Mouse (Mus musculus) heart, embryonic 15.5 days (tissue): ENCODE data around the gene Pou3f3. TPM values are rescaled to one million over a fixed set of nuclear protein-coding genes. Genes with fewer than 3 reads are reported as not detected.

Experiments used
- ATAC-seq: fragments of 200-750 bp; cut with Nextera tagmentation; replicated peaks from 2 replicates; pipeline ENCODE4 v1.8.0; 2017; ENCODE audit warnings: low read depth, moderate TSS enrichment; ENCODE audit not compliant: insufficient number of reproducible peaks, insufficient read depth, low FRiP score
- H3K27ac ChIP-seq: fragments of 300-500 bp; sonication (generic); 2 replicates; pipeline ENCODE4 v1.5.1; 2015; ENCODE audit warnings: mild to moderate bottlenecking, inconsistent platforms
- H3K27me3 ChIP-seq: fragments of 300-500 bp; sonication (generic); 2 replicates; pipeline ENCODE4 v1.6.1; 2015; ENCODE audit warnings: inconsistent platforms
- H3K36me3 ChIP-seq: fragments of 300-500 bp; sonication (generic); 2 replicates; pipeline ENCODE4 v1.6.1; 2015; ENCODE audit warnings: mild to moderate bottlenecking, inconsistent platforms
- H3K4me1 ChIP-seq: fragments of 300-500 bp; sonication (generic); replicated peaks from 2 replicates; pipeline ENCODE4 v1.6.1; 2015; ENCODE audit warnings: inconsistent platforms
- H3K4me2 ChIP-seq: fragments of 300-500 bp; sonication (generic); 2 replicates; pipeline ENCODE4 v1.6.1; 2015; ENCODE audit warnings: inconsistent platforms, mild to moderate bottlenecking, moderate library complexity
- H3K4me3 ChIP-seq: fragments of 300-500 bp; sonication (generic); 2 replicates; pipeline ENCODE4 v1.5.1; 2015; ENCODE audit warnings: mild to moderate bottlenecking, inconsistent platforms
- H3K9ac ChIP-seq: fragments of 300-500 bp; sonication (generic); 2 replicates; pipeline ENCODE4 v1.6.1; 2015; ENCODE audit warnings: mild to moderate bottlenecking, inconsistent platforms
- H3K9me3 ChIP-seq: fragments of 300-500 bp; sonication (generic); replicated peaks from 2 replicates; pipeline ENCODE4 v1.6.1; 2016; ENCODE audit warnings: inconsistent platforms
- WGBS: fragments of 180-500 bp; shearing (Covaris S2); methylation state at CpG from one replicate; pipeline ENCODE4 v1.1.7; 2015; ENCODE audit warnings: mixed read lengths; 5-methylcytosine and 5-hydroxymethylcytosine counted together
- polyA plus RNA-seq: library from polyadenylated mRNA; unstranded; fragments of >200 nt; fragmentation: Nextera tagmentation; extraction: Ambion mirVana; gene quantifications from 2 replicates; pipeline ENCODE4 v1.2.1, GENCODE M21; 2015

The Pou3f3 gene
- polyA plus RNA-seq, 1 experiment from 2014 or later: 0.03 TPM

DNA sequence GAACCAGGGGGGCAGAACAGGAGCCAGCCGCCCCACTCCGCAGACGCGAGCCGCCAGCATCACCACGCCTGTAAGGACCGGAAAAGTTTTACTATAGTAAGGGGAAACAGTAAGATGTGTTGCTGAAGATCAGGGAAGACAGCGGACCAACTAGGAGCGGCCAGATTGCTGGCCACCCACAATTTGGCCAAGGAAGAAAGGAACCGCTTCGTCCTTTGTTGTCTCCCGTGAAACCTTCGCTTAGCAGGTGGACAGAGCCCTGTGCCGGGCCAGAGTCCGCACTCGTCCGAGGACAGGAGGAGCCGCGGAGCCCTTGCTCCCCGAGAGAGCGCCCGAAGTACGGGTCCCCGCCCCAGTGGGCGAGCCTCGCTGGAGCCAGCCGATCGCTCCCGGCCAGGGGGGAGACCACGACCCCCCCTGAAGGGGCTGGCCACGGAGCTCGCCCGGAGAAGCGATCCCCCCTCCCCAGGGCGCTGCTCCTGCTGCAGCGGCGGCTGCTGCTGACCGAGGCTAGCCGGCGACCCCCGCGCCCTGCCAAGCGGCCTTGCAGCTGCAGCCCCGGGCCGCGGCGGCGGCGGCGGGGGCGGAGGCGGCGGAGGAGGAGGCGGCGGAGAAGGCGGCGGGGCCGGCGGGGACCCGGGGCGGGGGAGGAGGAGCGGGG lies 933 bp downstream of the Pou3f3 start:
- no peak; the same call in 1 of the 2 replicates for ATAC-seq
- peaks cover 47% of the 10 kb centered on the region for H3K4me1 ChIP-seq
- 1% methylated on average over 50 of the region's 62 CpGs for WGBS
- H3K36me3 ChIP-seq: no peaks in the 10 kb centered on the region
- peak overlapping the region; percentile 53 for H3K4me3 ChIP-seq
- no peak overlapping the region for H3K27ac ChIP-seq
- H3K9me3 ChIP-seq: no peaks in the 10 kb centered on the region
- H3K9ac ChIP-seq: no peak overlapping the region
- H3K27me3 ChIP-seq: peaks cover 94% of the 10 kb centered on the region
- H3K4me2 ChIP-seq: peak overlapping the region; percentile 89

GRCm38 (mm10) chr1:42697321-42697755 lies 1.8 kb downstream of the Pou3f3 start:
- no peak overlapping the region for H3K27ac ChIP-seq
- H3K4me1 ChIP-seq: peaks cover 47% of the 10 kb centered on the region
- H3K36me3 ChIP-seq: no peaks in the 10 kb centered on the region
- peak overlapping the region; percentile 53 for H3K4me3 ChIP-seq
- WGBS: under 1% methylated on average over 57 of the region's 58 CpGs
- H3K4me2 ChIP-seq: peak overlapping the region; percentile 89
- peaks cover 94% of the 10 kb centered on the region for H3K27me3 ChIP-seq
- no peak for ATAC-seq
- no peak overlapping the region for H3K9ac ChIP-seq
- H3K9me3 ChIP-seq: no peaks in the 10 kb centered on the region

DNA sequence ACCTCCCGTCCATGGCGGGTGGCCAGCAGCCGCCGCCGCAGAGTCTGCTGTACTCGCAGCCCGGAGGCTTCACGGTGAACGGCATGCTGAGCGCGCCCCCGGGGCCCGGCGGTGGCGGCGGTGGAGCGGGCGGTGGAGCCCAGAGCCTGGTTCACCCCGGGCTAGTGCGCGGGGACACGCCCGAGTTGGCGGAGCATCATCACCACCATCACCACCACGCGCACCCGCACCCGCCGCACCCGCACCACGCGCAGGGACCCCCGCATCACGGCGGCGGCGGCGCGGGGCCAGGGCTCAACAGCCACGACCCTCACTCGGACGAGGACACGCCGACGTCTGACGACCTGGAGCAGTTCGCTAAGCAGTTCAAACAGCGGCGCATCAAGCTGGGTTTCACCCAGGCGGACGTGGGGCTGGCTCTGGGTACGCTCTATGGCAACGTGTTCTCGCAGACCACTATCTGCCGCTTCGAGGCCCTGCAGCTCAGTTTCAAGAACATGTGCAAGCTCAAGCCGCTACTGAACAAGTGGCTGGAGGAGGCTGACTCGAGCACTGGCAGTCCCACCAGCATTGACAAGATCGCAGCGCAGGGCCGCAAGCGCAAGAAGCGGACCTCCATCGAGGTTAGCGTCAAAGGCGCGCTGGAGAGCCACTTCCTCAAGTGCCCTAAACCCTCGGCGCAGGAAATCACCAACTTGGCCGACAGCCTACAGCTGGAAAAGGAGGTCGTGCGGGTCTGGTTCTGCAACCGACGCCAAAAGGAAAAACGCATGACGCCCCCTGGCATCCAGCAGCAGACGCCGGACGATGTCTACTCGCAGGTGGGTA lies 2.4 kb downstream of the Pou3f3 start:
- ATAC-seq: no peak
- H3K36me3 ChIP-seq: no peaks in the 10 kb centered on the region
- peak overlapping the region; percentile 89 for H3K4me2 ChIP-seq
- no peak overlapping the region for H3K9ac ChIP-seq
- H3K9me3 ChIP-seq: no peaks in the 10 kb centered on the region
- under 1% methylated on average over 77 of the region's 80 CpGs for WGBS
- peak overlapping the region; percentile 53 for H3K4me3 ChIP-seq
- no peak overlapping the region for H3K27ac ChIP-seq
- H3K27me3 ChIP-seq: peaks cover 91% of the 10 kb centered on the region
- H3K4me1 ChIP-seq: peaks cover 47% of the 10 kb centered on the region

DNA sequence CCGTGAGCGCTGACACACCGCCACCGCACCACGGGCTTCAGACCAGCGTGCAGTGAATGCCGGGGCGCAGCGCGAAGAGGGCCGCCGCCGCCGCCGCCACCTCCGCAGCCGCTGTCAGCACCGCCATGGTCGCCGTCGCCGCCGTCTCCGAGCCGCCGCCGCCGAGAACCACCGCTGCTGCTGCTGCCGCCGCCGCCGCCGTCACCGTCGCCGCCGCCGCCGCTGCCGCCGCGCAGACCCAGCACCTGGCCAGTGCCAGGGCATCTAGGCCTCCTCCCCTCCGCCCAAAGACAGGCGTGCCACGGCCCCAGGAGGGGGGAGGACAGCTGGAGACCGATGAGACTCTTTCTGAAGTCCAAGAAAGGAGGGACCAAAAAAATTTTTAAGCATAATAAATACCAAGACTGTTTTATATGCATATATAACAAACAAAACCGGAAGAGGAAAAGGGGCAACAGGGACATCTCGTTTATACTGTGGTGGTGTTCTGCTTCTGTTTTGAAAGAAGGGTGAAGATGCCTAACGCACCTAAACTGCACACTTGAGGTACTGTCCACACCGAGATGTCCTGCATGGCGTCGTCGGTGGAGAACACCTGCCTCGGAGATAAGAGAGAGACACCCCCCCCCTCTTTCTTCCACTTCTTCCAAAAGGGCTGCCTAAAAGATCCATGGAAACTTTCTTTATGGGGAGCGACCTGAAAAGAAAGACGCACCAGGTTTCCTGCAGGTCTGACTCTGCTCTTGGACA lies 3.2 kb downstream of the Pou3f3 start:
- no peaks in the 10 kb centered on the region for H3K9me3 ChIP-seq
- no peak overlapping the region for H3K27ac ChIP-seq
- peaks cover 47% of the 10 kb centered on the region for H3K4me1 ChIP-seq
- H3K4me3 ChIP-seq: peak overlapping the region; percentile 53
- no peak overlapping the region for H3K9ac ChIP-seq
- H3K4me2 ChIP-seq: peak overlapping the region; percentile 89
- 1% methylated on average over 56 of the region's 57 CpGs for WGBS
- no peak for ATAC-seq
- no peaks in the 10 kb centered on the region for H3K36me3 ChIP-seq
- H3K27me3 ChIP-seq: peaks cover 91% of the 10 kb centered on the region

- Histone ChIP-seq H3K4me3 (no peak overlapping the region), H3K36me3 (no peaks in the 10 kb centered on the region), H3K9ac (no peak overlapping the region), H3K27ac (no peak overlapping the region), H3K4me1 (peaks cover 42% of the 10 kb centered on the region), H3K9me3 (no peaks in the 10 kb centered on the region), H3K27me3 (peaks cover 91% of the 10 kb centered on the region), H3K4me2 (no peak overlapping the region)
- no peak for ATAC-seq
- 3% methylated on average over 19 of the region's 19 CpGs for WGBS
These were observed 3.9 kb downstream of the Pou3f3 start for GRCm38 (mm10) chr1:42699471-42699871.

- Histone ChIP-seq H3K27me3 (peaks cover 91% of the 10 kb centered on the region), H3K4me2 (no peak overlapping the region), H3K36me3 (no peaks in the 10 kb centered on the region), H3K9me3 (no peaks in the 10 kb centered on the region), H3K4me3 (no peak overlapping the region), H3K9ac (no peak overlapping the region), H3K4me1 (peaks cover 36% of the 10 kb centered on the region), H3K27ac (no peak overlapping the region)
- no peak for ATAC-seq
- WGBS: 10% methylated on average over 3 of the region's 3 CpGs
These were observed 4.6 kb downstream of the Pou3f3 start for GRCm38 (mm10) chr1:42700171-42700570.

DNA sequence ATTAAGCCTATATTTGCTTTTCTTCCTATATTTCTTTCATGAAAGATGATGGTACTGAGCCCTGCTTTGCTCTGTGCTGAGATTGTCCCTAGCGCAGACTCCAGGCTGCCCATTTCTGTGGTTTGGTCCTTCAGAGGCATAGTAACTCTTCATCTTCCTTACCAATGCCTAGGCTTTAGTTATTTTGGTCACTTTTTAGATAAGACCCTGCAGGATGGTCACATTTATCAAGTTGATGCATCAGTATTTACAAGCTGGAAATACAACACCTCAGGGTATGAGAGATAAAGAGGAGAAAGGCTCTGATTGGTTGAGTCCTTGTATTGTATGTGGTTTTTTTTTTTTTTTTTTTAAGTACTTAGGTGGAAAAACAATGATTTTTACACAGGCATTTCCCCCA lies 5.2 kb downstream of the Pou3f3 start:
- Histone ChIP-seq H3K27me3 (peaks cover 92% of the 10 kb centered on the region), H3K36me3 (no peaks in the 10 kb centered on the region), H3K9ac (no peak overlapping the region), H3K9me3 (no peaks in the 10 kb centered on the region), H3K4me2 (no peak overlapping the region), H3K4me1 (peaks cover 32% of the 10 kb centered on the region), H3K4me3 (no peak overlapping the region), H3K27ac (no peak overlapping the region)
- 7% methylated on average over 1 of the region's 1 CpGs for WGBS
- no peak for ATAC-seq

DNA sequence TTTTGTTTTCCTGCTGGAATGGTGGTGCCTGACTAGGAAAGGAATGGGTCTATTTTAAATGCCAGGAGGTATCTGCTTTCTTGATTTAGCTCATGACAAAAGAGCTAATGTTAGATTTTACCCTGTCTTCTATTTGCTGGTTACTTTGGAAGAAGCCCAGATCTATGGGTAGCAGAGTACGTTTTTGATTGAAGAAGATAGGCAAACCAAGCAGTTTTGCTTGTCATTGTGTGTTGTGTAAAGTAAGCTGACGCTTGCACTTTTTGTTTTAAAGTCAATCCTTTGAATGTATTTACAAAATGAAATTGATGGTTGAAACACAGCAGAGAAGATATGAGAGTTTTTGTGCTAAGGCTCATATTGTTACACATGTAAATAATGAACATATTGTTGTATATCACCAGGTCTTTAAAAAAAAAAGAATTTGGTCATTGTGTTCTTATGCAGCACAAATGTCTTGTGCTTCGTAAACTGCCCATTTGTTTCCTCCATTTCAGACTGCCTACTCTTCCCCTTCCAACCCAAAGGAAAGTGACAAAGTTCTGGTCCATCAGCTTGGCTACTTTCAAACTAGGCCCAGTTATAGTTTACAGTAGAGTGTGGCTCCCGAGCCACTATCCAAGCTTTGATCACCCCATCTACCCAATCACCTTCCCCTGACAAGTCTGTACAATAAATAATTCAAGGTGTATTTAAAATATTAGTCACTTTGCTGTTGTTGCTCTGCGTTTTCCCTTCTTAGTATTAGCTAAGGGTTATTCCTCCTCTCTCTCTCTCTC lies 6.5 kb downstream of the Pou3f3 start:
- H3K4me2 ChIP-seq: no peak overlapping the region
- H3K36me3 ChIP-seq: no peaks in the 10 kb centered on the region
- 15% methylated on average over 5 of the region's 5 CpGs for WGBS
- no peaks in the 10 kb centered on the region for H3K9me3 ChIP-seq
- no peak for ATAC-seq
- H3K27me3 ChIP-seq: peaks cover 94% of the 10 kb centered on the region
- no peak overlapping the region for H3K4me3 ChIP-seq
- H3K9ac ChIP-seq: no peak overlapping the region
- peaks cover 23% of the 10 kb centered on the region for H3K4me1 ChIP-seq
- no peak overlapping the region for H3K27ac ChIP-seq

GRCm38 (mm10) chr1:42702984-42703383 lies 7.4 kb downstream of the Pou3f3 start:
- Histone ChIP-seq H3K9ac (no peak overlapping the region), H3K4me2 (no peak overlapping the region), H3K4me3 (no peak overlapping the region), H3K4me1 (peaks cover 14% of the 10 kb centered on the region), H3K27me3 (peaks cover 94% of the 10 kb centered on the region), H3K9me3 (no peaks in the 10 kb centered on the region), H3K27ac (no peak overlapping the region), H3K36me3 (no peaks in the 10 kb centered on the region)
- ATAC-seq: no peak
- WGBS: 5% methylated on average over 9 of the region's 9 CpGs

GRCm38 (mm10) chr1:42703424-42703823 lies 7.9 kb downstream of the Pou3f3 start:
- H3K27me3 ChIP-seq: peaks cover 94% of the 10 kb centered on the region
- H3K4me3 ChIP-seq: no peak overlapping the region
- H3K9me3 ChIP-seq: no peaks in the 10 kb centered on the region
- WGBS: 4% methylated on average over 7 of the region's 7 CpGs
- no peak overlapping the region for H3K4me2 ChIP-seq
- no peaks in the 10 kb centered on the region for H3K36me3 ChIP-seq
- ATAC-seq: no peak
- H3K9ac ChIP-seq: no peak overlapping the region
- H3K27ac ChIP-seq: no peak overlapping the region
- peaks cover 9% of the 10 kb centered on the region for H3K4me1 ChIP-seq
